Mouse (Mus musculus) stomach, embryonic 15.5 days (tissue): ENCODE data around the gene Rftn1. TPM values are rescaled to one million over a fixed set of nuclear protein-coding genes. Genes with fewer than 3 reads are reported as not detected.

Experiments
- ATAC-seq: fragments of 200-750 bp; cut with Nextera tagmentation; 2 replicates; pipeline ENCODE4 v1.8.0; 2017; ENCODE audit warnings: low read depth, moderate number of reproducible peaks, moderate TSS enrichment; ENCODE audit not compliant: insufficient read depth, low FRiP score
- H3K27ac ChIP-seq: fragments of 300-500 bp; sonication (generic); 2 replicates; pipeline ENCODE4 v1.5.1; 2015; ENCODE audit warnings: mild to moderate bottlenecking, inconsistent platforms
- H3K27me3 ChIP-seq: fragments of 300-500 bp; sonication (generic); replicated peaks from 2 replicates; pipeline ENCODE4 v1.6.1; 2015; ENCODE audit warnings: inconsistent platforms
- H3K36me3 ChIP-seq: fragments of 300-500 bp; sonication (generic); 2 replicates; pipeline ENCODE4 v1.6.1; 2015; ENCODE audit warnings: inconsistent platforms
- H3K4me1 ChIP-seq: fragments of 300-500 bp; sonication (generic); 2 replicates; pipeline ENCODE4 v1.6.1; 2015; ENCODE audit warnings: inconsistent platforms
- H3K4me2 ChIP-seq: fragments of 300-500 bp; sonication (generic); 2 replicates; pipeline ENCODE4 v1.6.1; 2015; ENCODE audit warnings: mild to moderate bottlenecking, inconsistent platforms
- H3K4me3 ChIP-seq: fragments of 300-500 bp; sonication (generic); replicated peaks from 2 replicates; pipeline ENCODE4 v1.5.1; 2015; ENCODE audit warnings: inconsistent platforms
- H3K9ac ChIP-seq: fragments of 300-500 bp; sonication (generic); 2 replicates; pipeline ENCODE4 v1.6.1; 2015; ENCODE audit warnings: inconsistent platforms
- H3K9me3 ChIP-seq: fragments of 300-500 bp; sonication (generic); 2 replicates; pipeline ENCODE4 v1.6.1; 2016; ENCODE audit warnings: inconsistent platforms
- WGBS: fragments of 180-500 bp; shearing (Covaris S2); methylation state at CpG from one replicate; pipeline ENCODE4 v1.1.7; 2015; 5-methylcytosine and 5-hydroxymethylcytosine counted together
- polyA plus RNA-seq: library from polyadenylated mRNA; unstranded; fragments of >200 nt; fragmentation: Nextera tagmentation; extraction: Ambion mirVana; gene quantifications from 2 replicates; pipeline ENCODE4 v1.2.1, GENCODE M21; 2015

The Rftn1 gene
- polyA plus RNA-seq, 1 experiment from 2014 or later = 11.4 TPM

DNA sequence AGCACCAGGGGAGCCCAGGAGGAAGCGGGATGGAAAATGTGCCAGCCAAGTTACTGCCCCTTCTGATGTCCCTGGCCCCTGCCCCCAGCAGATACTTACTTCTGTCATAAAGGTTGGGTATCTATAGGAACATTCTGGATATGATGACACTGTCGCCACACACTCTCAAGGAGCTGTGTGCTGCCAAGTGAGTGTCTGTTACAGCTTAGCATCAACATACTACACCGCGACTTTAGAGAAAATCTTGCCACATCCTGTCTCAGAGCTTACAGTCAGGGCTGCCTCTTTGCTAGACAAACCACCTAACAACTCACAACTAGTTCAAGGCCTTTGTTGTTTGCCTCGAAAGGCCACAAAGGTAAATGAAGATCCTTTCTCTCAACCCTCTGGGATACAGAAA lies 96.4 kb downstream of the Rftn1 start:
- H3K27me3 ChIP-seq = no peaks in the 10 kb centered on the region
- H3K4me1 ChIP-seq = no peaks in the 10 kb centered on the region
- no peak overlapping the region for H3K9ac ChIP-seq
- H3K36me3 ChIP-seq = no peaks in the 10 kb centered on the region
- no peak overlapping the region for H3K27ac ChIP-seq
- no peaks in the 10 kb centered on the region for H3K9me3 ChIP-seq
- 81% methylated on average over 5 of the region's 5 CpGs for WGBS
- H3K4me2 ChIP-seq = no peak overlapping the region
- no peak for ATAC-seq
- H3K4me3 ChIP-seq = no peak overlapping the region

DNA sequence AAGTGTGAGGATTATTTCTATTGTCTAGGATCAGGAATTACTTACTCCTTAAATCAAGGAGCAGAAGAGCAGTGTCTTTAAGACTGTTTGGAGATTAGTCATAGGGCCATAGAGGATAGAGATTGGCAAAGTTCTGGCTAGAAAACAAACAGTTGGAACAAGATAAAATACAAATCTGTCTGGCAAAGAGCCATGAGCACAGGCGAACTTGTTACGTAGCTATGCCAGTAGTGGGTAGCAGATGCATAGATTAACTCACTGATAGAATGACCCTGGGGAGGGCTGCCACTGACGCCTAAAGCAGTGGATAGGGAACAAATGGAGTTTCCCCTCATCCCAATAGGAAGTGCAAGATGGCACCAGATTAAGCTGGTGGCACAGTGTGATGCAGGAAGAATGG lies 97.1 kb downstream of the Rftn1 start:
- Histone ChIP-seq H3K4me1 (no peaks in the 10 kb centered on the region), H3K9me3 (no peaks in the 10 kb centered on the region), H3K36me3 (no peaks in the 10 kb centered on the region), H3K27me3 (no peaks in the 10 kb centered on the region), H3K4me2 (no peak overlapping the region), H3K9ac (no peak overlapping the region), H3K27ac (no peak overlapping the region), H3K4me3 (no peak overlapping the region)
- 67% methylated on average over 3 of the region's 3 CpGs for WGBS
- no peak for ATAC-seq

DNA sequence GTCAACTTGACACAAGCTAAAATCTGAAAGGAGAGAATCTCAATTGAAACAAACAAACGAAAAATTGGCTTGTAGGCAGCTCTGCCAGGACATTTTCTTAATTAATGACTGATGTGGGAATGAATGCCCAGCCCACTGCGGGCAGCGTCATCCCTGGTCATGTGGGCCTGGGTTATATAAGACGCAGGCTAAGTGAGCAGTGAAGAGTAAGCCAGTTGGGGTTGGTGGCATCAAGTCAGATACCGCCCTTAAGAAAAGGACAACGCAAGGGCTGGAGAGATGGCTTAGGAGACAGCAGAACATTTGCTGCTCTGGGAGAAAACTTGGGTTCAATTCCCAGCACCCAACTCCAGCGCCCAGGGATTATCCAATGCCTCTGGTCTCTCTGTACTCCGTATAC lies 97.6 kb downstream of the Rftn1 start:
- ATAC-seq = no peak
- Histone ChIP-seq H3K36me3 (no peaks in the 10 kb centered on the region), H3K4me1 (no peaks in the 10 kb centered on the region), H3K9ac (no peak overlapping the region), H3K27me3 (no peaks in the 10 kb centered on the region), H3K4me2 (no peak overlapping the region), H3K27ac (no peak overlapping the region), H3K4me3 (no peak overlapping the region), H3K9me3 (no peaks in the 10 kb centered on the region)
- 83% methylated on average over 8 of the region's 8 CpGs for WGBS

DNA sequence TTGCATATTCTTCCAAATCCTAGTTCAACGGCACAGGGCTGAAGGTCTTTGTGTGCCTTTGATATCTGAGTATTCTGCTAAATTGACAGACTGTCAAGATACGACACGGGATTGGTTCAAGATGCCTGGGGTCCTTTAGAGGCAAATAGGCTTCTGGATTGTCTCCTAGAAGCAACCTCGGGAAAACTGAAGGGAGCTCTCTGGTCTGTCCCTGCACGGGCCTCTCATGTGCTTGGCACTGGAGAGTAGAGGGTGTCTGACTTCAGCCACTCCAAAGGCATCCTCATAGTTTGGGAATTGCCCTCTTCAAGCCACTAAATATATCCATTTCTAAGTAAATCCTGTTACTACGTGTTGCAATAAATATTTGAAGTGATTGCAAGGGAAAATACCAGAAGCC lies 98.6 kb downstream of the Rftn1 start:
- no peaks in the 10 kb centered on the region for H3K27me3 ChIP-seq
- no peak overlapping the region for H3K4me3 ChIP-seq
- no peak overlapping the region for H3K27ac ChIP-seq
- H3K9me3 ChIP-seq = no peaks in the 10 kb centered on the region
- H3K4me1 ChIP-seq = no peaks in the 10 kb centered on the region
- WGBS = 54% methylated on average over 6 of the region's 6 CpGs
- no peak for ATAC-seq
- no peaks in the 10 kb centered on the region for H3K36me3 ChIP-seq
- no peak overlapping the region for H3K9ac ChIP-seq
- H3K4me2 ChIP-seq = no peak overlapping the region

DNA sequence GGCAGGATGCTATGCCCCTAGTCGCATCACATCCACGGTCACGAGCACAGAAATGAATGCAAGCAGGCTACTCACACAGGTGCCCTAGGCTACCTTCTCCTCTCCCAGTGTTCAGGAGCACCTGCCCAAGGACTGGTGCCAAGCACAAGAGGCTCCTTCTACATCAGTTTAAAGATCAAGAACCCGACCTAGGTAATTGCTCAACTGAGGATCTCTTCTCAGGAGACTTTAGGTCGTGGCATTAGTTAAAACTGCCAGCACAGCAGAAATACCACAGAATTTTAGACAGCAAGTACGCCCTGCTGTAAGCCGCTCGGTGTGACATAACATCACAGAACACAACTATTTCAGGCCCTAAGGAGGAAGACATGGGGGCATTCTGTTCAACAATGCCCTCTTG lies 100.7 kb downstream of the Rftn1 start:
- WGBS = 86% methylated on average over 8 of the region's 8 CpGs
- no peaks in the 10 kb centered on the region for H3K4me1 ChIP-seq
- no peak for ATAC-seq

DNA sequence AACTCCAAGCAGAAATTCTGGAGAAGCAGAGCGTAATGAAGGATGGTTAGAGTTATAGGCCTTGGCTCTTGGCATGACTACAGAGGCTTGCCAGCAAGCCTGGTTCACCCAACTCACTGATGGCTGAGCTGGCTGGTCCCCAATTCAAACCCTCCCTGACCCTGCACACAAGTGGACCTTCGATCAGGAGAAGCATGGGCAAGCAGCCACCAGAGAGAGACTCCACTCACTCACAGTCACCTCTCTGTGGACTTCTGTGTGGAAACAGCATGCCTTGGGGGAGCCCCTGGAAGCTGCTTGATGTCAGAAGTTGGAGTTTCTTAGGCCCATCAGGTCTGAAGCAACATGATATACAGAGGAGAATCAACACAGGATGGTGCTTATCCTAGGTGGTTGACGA lies 102.4 kb downstream of the Rftn1 start:
- H3K4me2 ChIP-seq = no peak overlapping the region
- H3K27me3 ChIP-seq = no peaks in the 10 kb centered on the region
- no peaks in the 10 kb centered on the region for H3K4me1 ChIP-seq
- H3K27ac ChIP-seq = no peak overlapping the region
- H3K9ac ChIP-seq = no peak overlapping the region
- no peaks in the 10 kb centered on the region for H3K9me3 ChIP-seq
- no peak for ATAC-seq
- H3K36me3 ChIP-seq = no peaks in the 10 kb centered on the region
- 83% methylated on average over 3 of the region's 3 CpGs for WGBS
- no peak overlapping the region for H3K4me3 ChIP-seq

More for the DNA sequence above, 100.7 kb downstream of the Rftn1 start:
- no peaks in the 10 kb centered on the region for H3K9me3 ChIP-seq
- no peaks in the 10 kb centered on the region for H3K36me3 ChIP-seq
- no peak overlapping the region for H3K4me3 ChIP-seq
- H3K9ac ChIP-seq = no peak overlapping the region
- no peak overlapping the region for H3K4me2 ChIP-seq
- no peak overlapping the region for H3K27ac ChIP-seq
- no peaks in the 10 kb centered on the region for H3K27me3 ChIP-seq

DNA sequence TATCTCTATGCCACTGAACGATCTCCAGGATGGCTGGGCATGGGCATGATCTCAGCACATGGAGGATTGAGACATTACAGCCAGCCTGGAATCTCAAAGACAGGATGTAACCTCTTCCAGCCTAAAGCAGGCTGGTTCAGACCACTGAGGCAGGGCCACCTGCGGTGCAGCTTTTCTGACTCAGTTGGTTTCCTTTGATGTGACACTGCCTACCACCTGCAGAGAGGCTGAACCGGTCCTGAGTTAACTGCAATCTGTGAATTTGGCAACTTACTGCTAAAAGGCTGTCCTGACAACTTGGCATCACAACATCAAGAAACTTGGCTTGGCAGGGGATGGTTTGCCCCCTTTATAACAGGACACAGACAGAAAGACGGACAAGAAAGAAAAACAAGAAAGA lies 103.6 kb downstream of the Rftn1 start:
- WGBS = 57% methylated on average over 4 of the region's 4 CpGs
- no peak overlapping the region for H3K27ac ChIP-seq
- no peaks in the 10 kb centered on the region for H3K36me3 ChIP-seq
- H3K9ac ChIP-seq = no peak overlapping the region
- H3K4me1 ChIP-seq = no peaks in the 10 kb centered on the region
- no peak for ATAC-seq
- H3K27me3 ChIP-seq = no peaks in the 10 kb centered on the region
- H3K4me2 ChIP-seq = no peak overlapping the region
- H3K4me3 ChIP-seq = no peak overlapping the region
- no peaks in the 10 kb centered on the region for H3K9me3 ChIP-seq

DNA sequence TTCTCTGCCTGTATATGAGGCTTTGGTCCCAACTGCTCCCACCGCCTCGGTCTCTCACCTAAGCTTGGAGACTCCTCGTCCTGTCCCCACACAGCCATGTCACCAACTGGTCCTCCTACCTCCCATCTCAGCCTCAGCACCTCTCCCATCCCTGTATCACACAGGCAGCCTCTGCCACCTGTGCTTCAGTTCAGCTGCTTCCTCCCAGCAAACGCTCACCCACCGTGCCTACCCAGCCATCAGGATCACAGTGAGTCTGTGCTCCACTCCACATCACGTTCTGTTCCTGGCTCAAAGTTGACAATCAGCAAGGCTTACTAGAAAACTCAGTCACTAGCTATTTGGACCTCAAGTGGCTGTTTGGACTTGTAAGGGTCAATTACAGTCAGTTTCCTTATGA lies 105.8 kb downstream of the Rftn1 start:
- H3K4me3 ChIP-seq = no peak overlapping the region
- 86% methylated on average over 6 of the region's 6 CpGs for WGBS
- H3K36me3 ChIP-seq = no peaks in the 10 kb centered on the region
- no peak overlapping the region for H3K9ac ChIP-seq
- H3K27me3 ChIP-seq = no peaks in the 10 kb centered on the region
- no peaks in the 10 kb centered on the region for H3K4me1 ChIP-seq
- no peaks in the 10 kb centered on the region for H3K9me3 ChIP-seq
- ATAC-seq = no peak
- H3K4me2 ChIP-seq = no peak overlapping the region
- H3K27ac ChIP-seq = no peak overlapping the region

DNA sequence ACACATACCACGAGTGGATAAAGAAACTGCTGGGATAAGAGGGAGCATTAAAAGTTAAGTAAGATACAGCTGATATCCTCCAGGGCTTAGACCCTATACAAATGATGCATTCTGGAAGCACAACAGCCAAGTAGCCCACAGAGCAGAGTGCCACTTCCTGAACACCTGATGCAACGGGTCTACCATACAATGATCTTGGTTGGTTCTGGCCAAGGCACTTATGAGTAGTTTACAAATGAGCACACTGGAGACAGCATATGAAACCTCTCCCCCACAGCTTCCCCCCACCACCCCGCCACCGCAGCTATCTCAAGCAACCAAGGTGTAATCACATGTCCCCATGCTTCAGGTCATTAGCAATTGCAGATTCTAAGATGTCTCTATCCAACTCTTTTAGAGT lies 106.5 kb downstream of the Rftn1 start:
- no peak overlapping the region for H3K4me3 ChIP-seq
- no peak overlapping the region for H3K9ac ChIP-seq
- H3K27ac ChIP-seq = no peak overlapping the region
- no peaks in the 10 kb centered on the region for H3K4me1 ChIP-seq
- WGBS = 87% methylated on average over 4 of the region's 4 CpGs
- ATAC-seq = no peak
- H3K27me3 ChIP-seq = no peaks in the 10 kb centered on the region
- H3K36me3 ChIP-seq = no peaks in the 10 kb centered on the region
- no peak overlapping the region for H3K4me2 ChIP-seq
- no peaks in the 10 kb centered on the region for H3K9me3 ChIP-seq

DNA sequence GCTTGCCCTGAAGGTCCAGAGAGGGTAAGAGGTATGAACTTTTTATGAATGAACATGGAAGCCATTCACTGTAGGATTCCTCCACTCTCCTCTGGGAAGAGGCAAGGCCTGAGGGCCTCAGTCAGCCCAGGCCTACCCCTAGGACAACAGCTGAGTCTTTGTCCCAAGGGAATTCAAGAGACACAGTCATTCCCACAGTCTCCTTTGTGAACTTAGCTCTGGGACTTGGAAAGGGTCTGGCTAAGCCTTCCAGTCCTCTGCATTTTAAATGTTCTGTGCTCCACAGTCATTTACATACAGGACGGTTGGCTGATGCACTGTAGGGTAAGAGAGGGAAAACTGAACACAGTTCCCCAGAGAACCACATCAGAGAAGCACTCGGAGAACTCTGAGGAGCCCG lies 107.5 kb downstream of the Rftn1 start:
- ATAC-seq = no peak
- no peaks in the 10 kb centered on the region for H3K4me1 ChIP-seq
- H3K9ac ChIP-seq = no peak overlapping the region
- 82% methylated on average over 3 of the region's 3 CpGs for WGBS
- no peak overlapping the region for H3K27ac ChIP-seq
- H3K9me3 ChIP-seq = no peaks in the 10 kb centered on the region
- H3K4me2 ChIP-seq = no peak overlapping the region
- no peak overlapping the region for H3K4me3 ChIP-seq
- H3K27me3 ChIP-seq = no peaks in the 10 kb centered on the region
- H3K36me3 ChIP-seq = no peaks in the 10 kb centered on the region

DNA sequence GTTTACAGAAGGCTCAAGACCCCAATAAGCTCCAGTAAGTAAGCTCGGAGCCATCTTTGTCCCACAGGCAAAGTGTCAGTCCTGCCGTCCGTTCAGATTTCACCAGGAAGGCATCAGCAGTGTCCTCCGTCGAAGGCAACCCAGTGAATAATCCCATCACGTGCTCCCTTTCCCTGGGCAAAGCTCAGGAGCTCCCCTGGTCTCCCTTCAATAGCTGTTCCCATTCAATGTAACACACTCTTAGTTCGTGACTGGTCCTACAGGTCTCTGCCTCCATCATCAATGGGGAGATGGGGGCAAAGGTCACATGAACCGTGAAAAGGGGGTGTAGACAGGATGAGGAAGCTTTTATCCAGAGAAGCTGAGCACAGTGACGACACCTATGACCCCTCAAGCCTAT lies 108.8 kb downstream of the Rftn1 start:
- H3K4me1 ChIP-seq = no peaks in the 10 kb centered on the region

DNA sequence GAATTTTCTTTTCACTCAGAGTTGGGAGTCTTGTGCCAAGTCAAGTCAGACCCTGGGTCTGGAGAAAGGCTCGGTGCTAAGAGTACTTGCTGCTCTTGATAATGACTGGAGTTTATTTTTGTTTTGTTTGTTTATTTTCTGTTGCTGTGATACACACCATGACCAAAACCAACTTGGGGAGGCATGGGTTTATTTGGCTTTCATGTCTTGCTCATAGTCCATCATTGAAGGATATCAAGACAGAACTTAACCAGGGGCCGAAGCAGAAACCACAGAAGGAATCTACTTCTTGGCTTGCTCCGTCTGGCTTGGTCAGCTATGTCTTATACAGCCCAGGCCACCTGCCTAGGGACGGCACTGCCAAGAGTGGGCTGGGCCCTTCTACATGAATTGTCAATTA lies 109.5 kb downstream of the Rftn1 start:
- Histone ChIP-seq H3K27me3 (no peaks in the 10 kb centered on the region), H3K9ac (no peak overlapping the region), H3K9me3 (no peaks in the 10 kb centered on the region), H3K4me3 (no peak overlapping the region), H3K4me1 (no peaks in the 10 kb centered on the region), H3K4me2 (no peak overlapping the region), H3K36me3 (no peaks in the 10 kb centered on the region), H3K27ac (no peak overlapping the region)
- no peak for ATAC-seq
- 81% methylated on average over 4 of the region's 4 CpGs for WGBS

More for the DNA sequence above, 108.8 kb downstream of the Rftn1 start:
- no peak overlapping the region for H3K4me3 ChIP-seq
- H3K4me2 ChIP-seq = no peak overlapping the region
- no peaks in the 10 kb centered on the region for H3K27me3 ChIP-seq
- H3K36me3 ChIP-seq = no peaks in the 10 kb centered on the region
- WGBS = 71% methylated on average over 9 of the region's 9 CpGs
- ATAC-seq = no peak
- H3K9ac ChIP-seq = no peak overlapping the region
- H3K27ac ChIP-seq = no peak overlapping the region
- no peaks in the 10 kb centered on the region for H3K9me3 ChIP-seq

DNA sequence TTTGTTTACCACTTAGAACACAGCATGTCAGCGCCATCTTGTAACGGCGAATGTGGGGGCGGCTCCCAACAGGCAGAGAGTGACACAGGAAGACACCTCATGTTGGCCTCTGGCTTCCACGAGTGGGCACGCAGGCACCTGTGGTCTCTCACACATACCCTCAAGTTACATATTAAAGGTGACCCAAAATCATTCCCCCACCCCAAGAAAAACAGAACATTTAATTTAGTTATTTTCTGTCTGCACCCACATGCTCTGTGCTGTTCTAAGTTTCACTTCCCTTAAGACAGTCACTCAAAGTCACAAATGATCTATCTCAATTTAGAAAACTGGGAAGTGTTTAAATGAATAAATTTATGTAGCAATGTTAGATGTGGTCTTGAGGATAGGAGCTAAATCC lies 111.7 kb downstream of the Rftn1 start:
- H3K9ac ChIP-seq = no peak overlapping the region
- no peaks in the 10 kb centered on the region for H3K9me3 ChIP-seq
- no peaks in the 10 kb centered on the region for H3K4me1 ChIP-seq
- H3K4me3 ChIP-seq = no peak overlapping the region
- H3K27me3 ChIP-seq = no peaks in the 10 kb centered on the region
- no peak overlapping the region for H3K27ac ChIP-seq
- H3K36me3 ChIP-seq = no peaks in the 10 kb centered on the region
- no peak overlapping the region for H3K4me2 ChIP-seq
- ATAC-seq = no peak
- 96% methylated on average over 6 of the region's 6 CpGs for WGBS
